Mouse (Mus musculus): ENCODE results near the gene Abca6.

- no peak for TF ChIP-seq GATA1 (IDR thresholded peaks at IDR 0.05; ENCODE audit: low read length)
- no peak for TF ChIP-seq TAL1 (IDR thresholded peaks at IDR 0.05; ENCODE audit: low read length)
These were observed 680 bp upstream of the Abca6 start for GRCm38 (mm10) chr11:110252256-110252655.

All from erythroblast, embryonic 14.5 days (primary cell).